Mouse (Mus musculus) left cerebral cortex, adult 11 months (tissue): Measurements from ENCODE around the gene Sccpdh.
A peak's percentile ranks its signal among the peaks of the same experiment; 100 is the strongest.
"Not testable (repeated sequence)": the region's sequence is repeated elsewhere in the genome, so short reads cannot be mapped to it uniquely, and the experiment has no call there.

Source experiments
- DNase-seq: peaks from one replicate; pipeline ENCODE4 v3.0.0; 2022; ENCODE audit warnings: low spot score

Gene Sccpdh

GRCm38 (mm10) chr1:179668013-179668805, at the start of gene Sccpdh:
Gene Sccpdh (plus strand): TSS chr1:179668210.
- DNase-seq: peak; percentile 55

- DNase-seq: no peak
These were observed 45.3 kb upstream of the Sccpdh start for GRCm38 (mm10) chr1:179622665-179623064.

GRCm38 (mm10) chr1:179623657-179624056, 44.4 kb upstream of the Sccpdh start:
- DNase-seq: no peak

DNA sequence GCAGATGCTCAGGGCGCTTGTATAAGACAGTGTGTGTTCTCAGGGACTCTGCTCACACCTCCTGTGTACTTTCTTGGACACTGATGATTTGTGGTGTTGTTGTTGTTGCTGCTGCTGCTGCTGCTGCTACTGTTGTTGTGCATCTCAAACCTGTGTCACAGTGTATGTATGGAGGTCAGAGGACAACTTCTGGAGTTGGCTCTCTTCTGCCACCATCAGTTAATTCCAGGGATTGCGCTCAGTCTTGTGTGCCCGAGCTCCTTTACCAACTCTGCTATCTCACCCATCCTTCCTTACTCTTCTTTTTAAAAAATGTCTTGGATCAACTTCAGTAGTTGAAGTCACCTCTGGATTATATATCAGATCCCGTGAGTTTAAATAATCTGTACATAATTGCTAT, 43.7 kb upstream of the Sccpdh start:
- no peak for DNase-seq

DNA sequence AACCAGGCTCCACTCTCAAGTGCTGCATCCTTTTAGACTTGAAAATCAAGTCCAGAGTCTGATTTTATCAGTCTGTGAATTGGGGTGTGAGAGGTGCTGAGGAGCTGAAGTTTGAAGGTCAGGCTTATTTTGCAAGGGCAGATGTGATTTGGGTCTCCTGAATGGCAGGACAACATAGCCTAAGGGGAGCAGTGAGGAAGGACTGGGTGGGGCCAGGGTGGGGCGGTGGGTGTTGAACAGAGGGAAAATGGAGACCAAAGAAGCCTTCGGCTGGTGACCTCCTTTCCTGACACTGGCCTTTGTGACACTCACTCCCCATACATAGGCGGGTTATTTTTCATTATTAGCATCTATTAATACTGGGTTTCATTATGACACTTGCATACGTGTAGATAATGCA, 40.2 kb upstream of the Sccpdh start:
- DNase-seq: no peak

GRCm38 (mm10) chr1:179628438-179629106, 39.4 kb upstream of the Sccpdh start:
- no peak for DNase-seq

GRCm38 (mm10) chr1:179629276-179629675, 38.7 kb upstream of the Sccpdh start:
- DNase-seq: no peak

DNA sequence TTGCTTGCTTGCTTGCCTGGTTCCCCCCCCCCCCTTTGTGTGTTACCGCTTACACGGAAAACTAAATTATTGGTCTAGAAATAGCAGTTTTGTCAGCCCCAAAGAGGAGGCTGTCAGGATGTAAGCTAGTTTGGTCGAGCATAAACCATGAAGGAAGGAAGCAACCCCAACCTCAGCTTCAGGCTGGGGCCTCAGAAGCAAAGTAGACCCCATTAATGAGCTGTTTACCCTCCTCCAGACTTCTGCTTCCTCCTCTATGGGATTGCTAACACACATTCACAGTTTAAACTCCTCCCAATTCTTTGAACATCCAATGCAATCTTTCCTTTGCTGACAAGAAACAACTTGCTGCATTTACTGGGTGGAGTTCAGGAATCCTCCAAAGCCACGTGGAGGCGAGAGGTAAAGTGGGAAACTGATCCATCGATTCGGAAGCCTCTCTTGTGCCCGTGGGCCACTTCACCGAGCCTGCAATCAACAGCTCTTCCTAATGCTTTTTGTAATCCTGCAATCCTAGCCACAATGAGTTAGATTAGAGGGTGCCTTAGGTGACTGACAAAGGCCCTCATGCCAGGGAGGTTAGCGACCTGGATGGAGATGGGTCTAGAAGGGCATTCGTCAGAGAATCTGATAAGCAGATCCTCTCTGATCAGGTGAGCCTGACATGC, 35.1 kb upstream of the Sccpdh start:
- no peak for DNase-seq

DNA sequence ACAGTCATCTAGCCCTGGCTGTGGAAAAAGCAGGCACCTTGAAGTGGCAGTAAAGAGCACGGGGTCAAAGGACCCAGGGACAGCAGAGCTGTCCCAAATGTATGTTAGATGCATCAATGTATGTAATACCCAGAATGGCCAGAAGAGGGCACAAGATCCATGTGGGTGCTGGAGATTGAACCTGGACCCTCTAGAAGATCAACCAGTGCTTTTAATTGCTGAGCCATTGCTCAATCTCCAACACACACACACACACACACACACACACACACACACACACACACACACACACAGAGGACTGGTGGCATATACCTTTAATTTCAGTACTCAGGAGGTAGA, 34.6 kb upstream of the Sccpdh start:
- no peak for DNase-seq

DNA sequence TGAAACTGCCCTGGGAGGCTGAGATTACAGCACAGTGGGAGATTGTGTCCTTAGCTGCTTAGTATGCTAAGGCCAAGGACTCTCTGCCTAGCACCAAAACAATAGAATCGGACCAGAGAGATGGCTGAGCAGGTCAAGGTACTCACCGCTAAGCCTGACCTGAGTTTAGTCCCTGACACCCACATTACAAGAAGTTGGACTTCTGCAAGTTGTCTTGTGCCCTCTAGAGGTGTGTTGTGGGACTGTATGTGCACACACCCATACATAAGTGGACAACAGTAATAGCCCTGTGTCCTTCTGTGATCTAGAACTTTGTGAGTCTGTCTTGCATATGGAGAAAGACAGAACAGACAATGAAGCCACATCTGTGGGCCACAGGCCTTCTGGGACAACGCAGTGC, 33.9 kb upstream of the Sccpdh start:
- DNase-seq: no peak

DNA sequence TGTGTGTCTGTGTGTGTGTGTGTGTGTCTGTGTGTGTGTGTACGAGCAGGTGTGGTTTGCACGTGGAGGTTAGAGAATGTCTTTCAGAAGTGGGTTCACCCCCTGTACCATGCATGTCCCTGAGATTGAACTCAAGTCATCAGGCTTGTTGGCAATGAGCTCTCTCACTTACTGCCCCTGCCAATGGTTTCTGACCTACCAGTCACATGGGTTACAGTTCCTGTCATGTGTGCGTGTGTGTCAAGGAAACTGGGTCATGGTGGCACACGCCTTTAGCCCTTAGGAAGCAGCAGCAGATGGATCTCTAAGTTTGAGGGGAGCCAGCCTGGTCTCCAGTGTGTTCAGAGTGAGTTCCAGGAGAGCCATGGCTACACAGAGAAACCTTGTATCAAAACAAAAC, 25.3 kb upstream of the Sccpdh start:
- DNase-seq: no peak

DNA sequence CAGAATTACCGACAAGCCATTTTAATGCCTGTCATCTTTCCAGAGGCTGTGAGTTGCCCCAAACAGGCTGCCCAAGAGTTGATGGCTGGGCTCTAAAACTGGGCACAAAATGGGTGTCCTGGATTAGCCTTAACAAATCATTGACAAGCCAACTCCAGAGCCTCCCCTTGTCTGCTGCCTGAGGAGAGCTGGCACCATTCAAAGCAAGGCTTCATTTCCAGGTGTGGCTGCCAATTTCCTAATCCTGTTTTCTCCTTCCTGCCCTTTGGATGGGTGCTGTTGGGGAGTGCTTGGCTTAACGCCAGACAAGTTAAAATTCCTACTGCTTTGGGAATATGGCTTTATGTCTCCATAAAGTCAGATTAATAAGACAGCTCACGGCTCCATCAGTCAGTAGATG, 23.9 kb upstream of the Sccpdh start:
- DNase-seq: no peak

GRCm38 (mm10) chr1:179645101-179645979, 22.7 kb upstream of the Sccpdh start:
- DNase-seq: peak; percentile 77

GRCm38 (mm10) chr1:179645980-179646268, 22.1 kb upstream of the Sccpdh start:
- no peak for DNase-seq

GRCm38 (mm10) chr1:179648678-179649077, 19.3 kb upstream of the Sccpdh start:
- DNase-seq: not testable (repeated sequence)

DNA sequence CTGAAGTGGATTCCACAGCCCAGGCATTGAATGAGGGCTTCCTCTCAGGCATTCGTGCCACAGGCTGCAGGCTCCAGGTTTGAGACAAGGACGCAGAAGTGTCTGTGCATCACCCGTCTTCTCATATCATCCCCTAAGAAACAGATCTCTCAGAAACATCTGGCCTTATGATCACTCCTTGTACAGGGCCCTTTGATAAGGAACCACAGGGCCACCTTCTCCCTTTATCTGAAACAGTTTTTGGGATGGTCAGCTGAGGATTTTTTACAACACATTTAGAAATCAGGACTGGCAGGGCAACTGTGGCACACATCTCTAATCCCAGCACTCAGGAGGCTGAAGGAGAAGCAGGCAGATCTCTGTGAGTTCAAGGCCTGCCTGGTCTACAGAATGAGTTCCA, 18.7 kb upstream of the Sccpdh start:
- no peak for DNase-seq

DNA sequence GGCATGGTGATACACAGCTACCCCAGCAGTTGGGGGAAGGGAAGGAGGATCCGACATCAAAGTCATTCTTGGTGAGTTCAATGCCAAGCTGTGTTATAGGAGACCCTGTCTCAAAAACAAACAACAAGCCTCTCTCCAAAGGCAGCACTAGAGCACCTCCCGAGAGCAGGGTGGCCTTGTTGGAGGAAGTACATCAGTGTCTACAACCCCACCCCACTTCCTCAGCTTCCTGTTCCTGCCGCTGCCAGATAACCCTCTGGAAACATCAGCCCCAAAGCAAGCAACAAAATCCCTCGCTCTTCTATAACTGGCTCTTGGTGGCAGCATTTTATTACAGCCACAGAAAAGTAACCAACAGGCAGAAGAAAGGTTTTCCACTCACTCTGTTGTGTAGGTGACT, 17.7 kb upstream of the Sccpdh start:
- no peak for DNase-seq

DNA sequence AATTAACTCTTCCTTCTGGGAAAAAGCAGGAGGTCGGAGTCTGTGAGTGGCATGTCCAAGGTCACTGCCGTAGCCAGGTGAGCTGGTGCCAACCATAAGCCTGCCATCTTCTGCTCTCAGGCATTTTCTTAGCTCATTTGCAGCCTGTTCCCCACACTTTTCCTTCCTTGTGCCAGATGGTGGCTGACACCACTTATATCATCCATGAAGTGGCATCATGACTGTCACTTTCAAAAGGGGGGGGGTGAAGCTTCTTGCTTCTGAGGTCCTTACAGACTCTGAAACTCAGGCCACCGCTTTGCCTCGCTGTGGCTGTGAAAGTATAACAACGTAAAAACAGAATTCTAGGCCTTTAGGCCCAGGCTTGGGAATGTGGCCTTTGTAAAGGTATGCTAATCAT, 16.8 kb upstream of the Sccpdh start:
- no peak for DNase-seq

DNA sequence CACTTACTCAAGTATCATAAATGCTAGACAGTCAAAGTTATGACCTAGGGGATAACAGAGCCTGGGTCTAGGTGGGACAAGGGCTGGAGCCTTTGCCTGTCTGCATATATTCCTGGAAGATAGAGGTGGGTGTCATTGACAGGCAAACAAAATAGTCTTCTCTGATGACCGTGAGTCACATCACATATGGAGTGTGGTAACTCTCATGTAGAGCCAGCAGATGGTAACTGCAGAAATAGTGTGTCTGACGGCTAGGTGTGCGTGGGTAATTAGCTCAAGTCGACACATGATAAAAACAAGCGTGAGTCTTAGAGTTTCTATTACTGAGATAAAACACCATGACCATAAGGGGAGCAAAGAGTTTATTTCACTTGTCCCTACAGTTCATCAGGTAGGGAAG, 4.9 kb upstream of the Sccpdh start:
- no peak for DNase-seq

- no peak for DNase-seq
These were observed 3.6 kb upstream of the Sccpdh start for GRCm38 (mm10) chr1:179664309-179664930.

DNA sequence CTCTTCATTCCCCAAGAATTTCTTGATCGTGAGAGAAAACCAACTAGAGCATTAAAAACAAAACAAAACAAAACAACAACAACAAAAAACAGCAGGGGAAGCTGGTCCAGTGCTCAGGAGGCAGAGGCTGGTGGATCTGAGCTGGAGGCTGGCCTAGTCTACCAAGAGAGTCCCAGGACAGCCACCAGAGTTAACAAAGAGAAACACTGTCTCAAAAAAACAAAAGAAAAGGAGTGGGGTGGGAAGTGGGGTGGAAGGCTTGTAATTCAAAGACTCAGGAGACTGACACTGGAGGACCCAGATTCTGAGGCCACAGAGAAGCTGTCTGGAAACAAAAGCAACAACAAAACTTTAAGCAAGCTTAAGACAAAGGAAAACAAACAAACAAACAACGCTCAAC, 1.0 kb upstream of the Sccpdh start:
- DNase-seq: peak; percentile 25

- no peak for DNase-seq
These were observed 560 bp upstream of the Sccpdh start for GRCm38 (mm10) chr1:179667450-179667849.
